Mouse (Mus musculus) hindbrain, embryonic 16.5 days (tissue): ENCODE results near the gene Cmtm8. TPM values are rescaled to one million over a fixed set of nuclear protein-coding genes. Genes with fewer than 3 reads are reported as not detected.

Source experiments
- ATAC-seq: fragments of 200-750 bp; cut with Nextera tagmentation; 2 replicates; pipeline ENCODE4 v1.8.0; 2017; ENCODE audit warnings: moderate TSS enrichment, moderate library complexity
- H3K27ac ChIP-seq: fragments of 300-500 bp; sonication (generic); 2 replicates; pipeline ENCODE4 v1.5.1; 2014; ENCODE audit warnings: low read depth, mild to moderate bottlenecking, control low read depth, low read length, moderate library complexity
- H3K27me3 ChIP-seq: fragments of 300-500 bp; sonication (generic); replicated peaks from 2 replicates; pipeline ENCODE4 v1.6.1; 2014; ENCODE audit warnings: low read length; ENCODE audit not compliant: control insufficient read depth, insufficient read depth
- H3K36me3 ChIP-seq: fragments of 300-500 bp; sonication (generic); 2 replicates; pipeline ENCODE4 v1.6.1; 2014; ENCODE audit warnings: mild to moderate bottlenecking, low read length, moderate library complexity, mixed read lengths; ENCODE audit not compliant: control insufficient read depth, insufficient read depth
- H3K4me1 ChIP-seq: fragments of 300-500 bp; sonication (generic); 2 replicates; pipeline ENCODE4 v1.6.1; 2014; ENCODE audit warnings: low read depth, low read length; ENCODE audit not compliant: control insufficient read depth, insufficient read depth
- H3K4me2 ChIP-seq: fragments of 300-500 bp; sonication (generic); 2 replicates; pipeline ENCODE4 v1.6.1; 2014; ENCODE audit warnings: mild to moderate bottlenecking, low read length, control low read depth, moderate library complexity
- H3K4me3 ChIP-seq: fragments of 300-500 bp; sonication (generic); 2 replicates; pipeline ENCODE4 v1.5.1; 2014; ENCODE audit warnings: mild to moderate bottlenecking, low read length, control low read depth, moderate library complexity
- H3K9ac ChIP-seq: fragments of 300-500 bp; sonication (generic); 2 replicates; pipeline ENCODE4 v1.6.1; 2014; ENCODE audit warnings: low read depth, mild to moderate bottlenecking, control low read depth, low read length, moderate library complexity
- H3K9me3 ChIP-seq: fragments of 300-500 bp; sonication (generic); 2 replicates; pipeline ENCODE4 v1.6.1; 2014; ENCODE audit warnings: mild to moderate bottlenecking, low read length, moderate library complexity; ENCODE audit not compliant: control insufficient read depth
- WGBS: fragments of 180-500 bp; shearing (Covaris S2); extraction: QIAGEN DNeasy Blood & Tissue Kit; methylation state at CpG from one replicate; pipeline ENCODE4 v1.1.7; 2014; 5-methylcytosine and 5-hydroxymethylcytosine counted together
- polyA plus RNA-seq: library from polyadenylated mRNA; unstranded; fragments of >200 nt; fragmentation: Nextera tagmentation; extraction: Ambion mirVana; gene quantifications from 2 replicates; pipeline ENCODE4 v1.2.1, GENCODE M21; 2015

The Cmtm8 gene
- polyA plus RNA-seq, 1 experiment from 2014 or later, result 6.8 TPM

DNA sequence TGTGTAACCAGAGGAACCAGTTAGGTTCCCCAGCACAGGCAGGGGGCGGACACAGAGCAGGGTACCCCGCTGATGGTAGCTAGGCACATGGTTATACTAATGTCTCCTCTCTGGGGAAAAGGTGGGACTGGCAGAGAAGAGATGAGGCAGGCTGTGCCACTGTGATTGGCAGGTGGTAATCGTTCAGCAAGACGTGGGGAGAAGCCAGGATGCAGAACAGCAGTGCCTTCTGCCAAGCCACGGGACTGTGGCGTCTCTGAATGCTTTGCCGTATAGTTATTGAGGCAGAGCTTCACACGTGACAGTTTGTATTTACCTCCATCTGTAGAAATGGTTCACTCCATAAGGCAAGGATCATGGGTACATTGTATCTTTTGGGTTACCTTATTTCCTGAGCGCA is 10.7 kb upstream of the Cmtm8 start:
- no peak overlapping the region for H3K4me3 ChIP-seq
- H3K27ac ChIP-seq, result no peak overlapping the region
- H3K9ac ChIP-seq, result no peak overlapping the region
- no peaks in the 10 kb centered on the region for H3K27me3 ChIP-seq
- no peak overlapping the region for H3K4me2 ChIP-seq
- ATAC-seq, result 0 out of 2 replicates have a peak, but pooled peaks have one; percentile 30
- WGBS, result 52% methylated on average over 9 of the region's 9 CpGs
- no peaks in the 10 kb centered on the region for H3K4me1 ChIP-seq
- H3K36me3 ChIP-seq, result no peaks in the 10 kb centered on the region
- H3K9me3 ChIP-seq, result no peaks in the 10 kb centered on the region

DNA sequence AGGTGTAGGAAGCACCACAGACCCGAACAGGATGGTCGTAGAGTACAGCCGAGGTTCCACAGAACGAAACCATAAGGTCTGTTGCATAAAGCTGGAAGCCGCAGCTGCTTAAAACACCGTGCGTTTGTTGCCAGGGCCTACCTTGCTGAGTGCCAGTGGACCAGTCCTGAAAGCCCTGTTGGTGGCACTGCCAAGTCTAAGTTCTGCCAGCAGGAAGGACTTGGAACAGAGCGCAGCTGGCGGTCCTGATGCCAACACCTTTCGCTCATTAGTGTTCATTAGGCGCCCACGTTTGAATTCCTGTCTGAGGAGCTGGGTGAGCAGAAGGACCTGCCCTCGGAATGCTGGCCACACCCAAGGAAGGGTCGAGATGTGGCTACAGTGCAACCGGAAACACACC is 9.4 kb upstream of the Cmtm8 start:
- Histone ChIP-seq H3K9ac (no peak overlapping the region), H3K27me3 (no peaks in the 10 kb centered on the region), H3K4me3 (no peak overlapping the region), H3K4me1 (no peaks in the 10 kb centered on the region), H3K4me2 (no peak overlapping the region), H3K9me3 (no peaks in the 10 kb centered on the region), H3K36me3 (no peaks in the 10 kb centered on the region), H3K27ac (no peak overlapping the region)
- 73% methylated on average over 15 of the region's 15 CpGs for WGBS
- ATAC-seq, result no peak

DNA sequence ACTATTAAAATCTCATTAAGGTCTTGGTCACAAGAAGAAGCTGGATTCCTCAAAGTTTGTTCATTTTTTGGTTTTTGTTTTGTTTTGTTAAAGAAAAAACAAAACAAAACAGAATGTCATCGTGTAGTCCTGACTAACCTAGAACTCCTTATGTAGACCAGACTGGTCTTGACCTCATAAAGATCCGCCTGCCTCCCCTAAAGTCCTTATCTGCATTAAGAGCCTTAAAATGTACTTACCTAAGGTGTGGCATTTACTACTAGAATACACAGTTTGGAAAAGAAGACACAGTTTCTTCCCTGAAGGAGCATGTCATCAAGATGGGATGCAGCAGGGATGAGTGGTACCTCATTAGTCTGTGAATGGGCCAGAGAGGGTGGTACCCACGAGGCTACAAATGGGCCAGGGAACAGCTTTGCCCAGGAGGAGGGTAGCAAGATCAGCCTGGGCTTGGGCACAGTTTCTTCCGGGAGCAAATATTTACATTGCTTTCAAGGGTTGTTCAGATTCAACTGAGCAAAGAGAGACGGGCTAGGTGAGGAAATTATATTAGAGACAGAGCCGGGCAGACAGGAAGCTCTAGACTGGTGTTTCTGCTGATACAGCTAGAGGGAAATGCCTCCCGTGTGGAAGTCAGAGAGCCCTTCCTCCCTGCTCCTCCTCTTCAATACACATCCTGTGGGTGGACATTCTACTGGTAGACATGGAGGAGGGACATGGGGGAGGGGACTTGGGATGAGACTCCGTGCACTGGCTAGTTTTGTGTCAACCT is 7.6 kb upstream of the Cmtm8 start:
- Histone ChIP-seq H3K4me1 (no peaks in the 10 kb centered on the region), H3K4me3 (no peak overlapping the region), H3K36me3 (no peaks in the 10 kb centered on the region), H3K4me2 (no peak overlapping the region), H3K27me3 (no peaks in the 10 kb centered on the region), H3K9me3 (no peaks in the 10 kb centered on the region), H3K27ac (no peak overlapping the region), H3K9ac (no peak overlapping the region)
- ATAC-seq, result no peak
- 80% methylated on average over 8 of the region's 8 CpGs for WGBS

DNA sequence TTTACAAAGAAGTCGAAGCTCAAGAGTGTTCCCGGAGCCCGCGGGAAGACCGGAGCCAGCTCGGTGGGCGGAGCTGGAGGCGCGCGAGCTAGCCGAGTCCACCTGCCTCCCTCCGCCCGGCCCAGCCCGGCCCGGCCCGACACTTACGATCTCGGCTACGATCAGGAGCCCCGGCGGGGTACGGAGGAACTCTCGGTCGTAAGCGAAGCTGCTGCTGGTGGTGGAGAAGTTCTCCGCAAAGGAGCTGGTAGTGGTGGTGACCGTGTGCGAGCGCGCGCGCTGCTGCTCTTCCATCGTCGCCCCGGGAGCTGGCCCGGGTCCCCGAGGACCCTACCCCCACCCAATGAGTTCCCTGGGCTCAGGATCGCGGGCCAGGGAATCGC is 331 bp downstream of the Cmtm8 start:
- 0% methylated on average over 40 of the region's 40 CpGs for whole genome bisulfite sequencing
- Histone ChIP-seq H3K4me2 (peak overlapping the region; percentile 100), H3K4me1 (peaks cover 11% of the 10 kb centered on the region; the same call in 1 of the 2 replicates), H3K36me3 (no peaks in the 10 kb centered on the region), H3K9me3 (no peaks in the 10 kb centered on the region), H3K27me3 (peaks cover 13% of the 10 kb centered on the region), H3K9ac (peak overlapping the region; percentile 71), H3K27ac (no peak overlapping the region), H3K4me3 (peak overlapping the region; percentile 72)
- peak; percentile 63 for ATAC-seq

DNA sequence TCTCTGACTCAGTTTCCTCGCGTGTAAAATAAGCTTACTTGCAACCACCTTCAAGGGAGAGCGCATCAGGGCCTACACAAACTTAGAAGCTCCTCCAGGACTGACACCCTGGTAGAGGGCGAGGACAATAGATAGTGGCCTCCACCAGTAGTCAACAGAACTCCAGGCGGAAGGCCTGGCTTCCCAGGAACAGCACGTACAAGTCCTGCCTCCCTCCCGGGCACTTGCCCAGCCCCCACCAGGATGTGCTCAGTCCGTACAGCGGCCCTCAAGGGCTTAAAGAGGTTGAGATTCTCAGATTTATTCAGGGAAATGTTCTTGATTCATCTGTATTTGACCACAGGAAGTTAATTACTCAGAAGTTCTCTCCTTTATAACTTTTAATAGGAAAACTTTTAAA is 1.1 kb downstream of the Cmtm8 start:
- Histone ChIP-seq H3K9me3 (no peaks in the 10 kb centered on the region), H3K27ac (no peak overlapping the region), H3K4me3 (peak overlapping the region; percentile 72), H3K4me2 (peak overlapping the region; percentile 100), H3K36me3 (no peaks in the 10 kb centered on the region), H3K9ac (no peak overlapping the region), H3K4me1 (peaks cover 11% of the 10 kb centered on the region; the same call in 1 of the 2 replicates), H3K27me3 (peaks cover 13% of the 10 kb centered on the region)
- ATAC-seq, result no peak
- WGBS, result 30% methylated on average over 9 of the region's 9 CpGs

DNA sequence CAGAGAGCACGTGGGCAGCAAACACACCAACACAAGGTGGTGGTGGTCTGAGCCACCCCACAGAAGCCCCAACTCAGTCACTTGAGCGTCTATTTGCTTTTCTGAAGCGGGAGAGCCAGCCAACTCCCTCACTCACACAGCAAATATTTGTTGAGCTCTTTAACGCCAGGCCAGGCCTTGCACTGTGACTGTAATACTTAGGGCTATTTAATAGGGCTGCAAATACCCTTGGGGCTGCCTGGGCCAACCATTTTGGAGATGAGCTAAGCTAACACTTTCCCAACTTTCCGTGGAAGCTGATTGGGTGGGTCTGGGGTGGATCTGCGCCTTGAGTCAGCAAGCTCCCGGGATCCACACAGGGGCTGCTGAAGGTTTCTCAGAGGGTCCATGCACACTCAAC is 1.7 kb downstream of the Cmtm8 start:
- Histone ChIP-seq H3K36me3 (no peaks in the 10 kb centered on the region), H3K4me1 (peaks cover 11% of the 10 kb centered on the region; the same call in 1 of the 2 replicates), H3K9me3 (no peaks in the 10 kb centered on the region), H3K27me3 (peaks cover 13% of the 10 kb centered on the region), H3K4me2 (no peak overlapping the region), H3K9ac (no peak overlapping the region), H3K4me3 (no peak overlapping the region), H3K27ac (no peak overlapping the region)
- 84% methylated on average over 7 of the region's 7 CpGs for WGBS
- no peak for ATAC-seq

DNA sequence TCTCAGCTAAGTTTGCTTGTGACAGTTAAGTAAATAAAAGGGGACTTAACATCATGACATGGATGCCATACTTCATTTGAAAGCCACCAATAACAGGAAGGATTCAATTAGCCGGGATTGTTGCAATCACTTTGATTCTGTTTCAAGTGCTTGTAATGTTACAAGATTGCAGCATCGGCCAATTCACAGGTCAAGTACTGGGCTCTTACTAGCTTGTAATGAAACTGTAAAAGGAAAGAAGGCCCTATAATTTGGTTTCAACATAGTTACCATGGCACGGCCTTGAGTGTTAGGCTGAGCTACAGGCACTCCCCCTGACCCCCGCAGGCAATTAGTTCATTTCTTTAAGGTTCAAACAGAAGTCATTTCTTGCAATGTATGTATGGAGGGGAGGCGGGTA is 5.1 kb downstream of the Cmtm8 start:
- Histone ChIP-seq H3K36me3 (no peaks in the 10 kb centered on the region), H3K9me3 (no peaks in the 10 kb centered on the region), H3K9ac (no peak overlapping the region), H3K27me3 (peaks cover 9% of the 10 kb centered on the region; the same call in 1 of the 2 replicates), H3K27ac (no peak overlapping the region), H3K4me2 (no peak overlapping the region), H3K4me3 (no peak overlapping the region), H3K4me1 (peaks cover 3% of the 10 kb centered on the region; the same call in 1 of the 2 replicates)
- 87% methylated on average over 5 of the region's 5 CpGs for WGBS
- no peak for ATAC-seq

DNA sequence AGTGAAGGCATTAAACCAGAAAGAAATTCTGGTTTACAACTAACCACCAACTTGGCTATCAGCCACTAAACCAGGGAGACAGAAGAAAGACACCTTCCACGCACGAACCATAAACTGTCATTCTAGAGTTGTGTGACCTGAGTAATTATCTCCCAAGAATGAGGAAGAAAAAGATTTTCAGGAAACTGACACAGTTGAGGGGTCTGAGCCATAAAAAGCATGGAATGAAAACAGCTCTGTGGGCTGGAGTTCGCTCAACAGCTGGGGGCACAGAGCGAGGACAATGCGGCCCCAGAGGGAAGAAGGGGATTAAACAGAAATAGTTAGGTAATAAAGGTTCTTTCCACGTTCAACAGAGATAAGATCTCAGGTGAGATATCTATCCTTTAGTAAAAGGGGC is 12.4 kb downstream of the Cmtm8 start:
- H3K4me2 ChIP-seq, result no peak overlapping the region
- no peak overlapping the region for H3K9ac ChIP-seq
- ATAC-seq, result no peak
- 57% methylated on average over 6 of the region's 6 CpGs for WGBS
- no peaks in the 10 kb centered on the region for H3K27me3 ChIP-seq
- no peak overlapping the region for H3K4me3 ChIP-seq
- H3K36me3 ChIP-seq, result no peaks in the 10 kb centered on the region
- no peaks in the 10 kb centered on the region for H3K9me3 ChIP-seq
- H3K27ac ChIP-seq, result no peak overlapping the region
- H3K4me1 ChIP-seq, result no peaks in the 10 kb centered on the region

DNA sequence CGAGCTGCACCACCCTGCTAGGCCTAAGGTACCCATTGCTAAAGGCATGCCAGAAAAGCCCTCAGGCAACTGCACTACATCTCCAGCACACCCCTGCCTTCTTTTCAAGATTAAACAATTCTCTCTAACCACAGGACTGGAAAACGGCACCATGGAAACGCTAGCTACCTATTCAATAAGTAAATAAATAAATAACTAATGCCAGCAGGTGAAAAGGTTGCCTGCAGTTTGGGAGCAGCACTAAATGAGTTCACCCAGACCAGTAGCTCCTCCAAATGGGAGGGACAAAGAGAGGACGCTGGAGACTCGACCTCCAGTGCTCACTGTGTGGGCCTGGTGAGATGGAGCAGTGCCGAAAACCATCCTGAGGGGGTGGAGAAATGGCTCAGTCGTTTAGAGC is 13.6 kb downstream of the Cmtm8 start:
- no peak overlapping the region for H3K4me2 ChIP-seq

More for the DNA sequence above, 13.6 kb downstream of the Cmtm8 start:
- WGBS, result 19% methylated on average over 7 of the region's 7 CpGs
- no peak for ATAC-seq
- Histone ChIP-seq H3K4me3 (no peak overlapping the region), H3K9ac (no peak overlapping the region), H3K27ac (no peak overlapping the region), H3K27me3 (no peaks in the 10 kb centered on the region), H3K9me3 (no peaks in the 10 kb centered on the region), H3K4me1 (no peaks in the 10 kb centered on the region), H3K36me3 (no peaks in the 10 kb centered on the region)
